Mouse (Mus musculus): ENCODE measurements around the gene Tmem131. TPM values are rescaled to one million over a fixed set of nuclear protein-coding genes. Genes with fewer than 3 reads are reported as not detected.

The Tmem131 gene
- polyA plus RNA-seq, 1 experiment from 2014 or later, result 11.1 TPM

Other genes with a start within 250 kb of the Tmem131 start
- not detected in 2 replicates for gene 4933424G06Rik, start 233.5 kb downstream of the Tmem131 start, polyA plus RNA-seq (2015; fragmentation: Nextera tagmentation; extraction: Ambion mirVana)
- 90.0 and 93.1 TPM in 2 replicates for gene Actr1b, start 229.2 kb downstream of the Tmem131 start, polyA plus RNA-seq (2015; fragmentation: Nextera tagmentation; extraction: Ambion mirVana)
- gene Zap70, start 181.9 kb downstream of the Tmem131 start, polyA plus RNA-seq (2015; fragmentation: Nextera tagmentation; extraction: Ambion mirVana), result 1.5 and 1.9 TPM in 2 replicates
- gene Vwa3b, start 82.9 kb upstream of the Tmem131 start, polyA plus RNA-seq (2015; fragmentation: Nextera tagmentation; extraction: Ambion mirVana), result 1.1 and 1.3 TPM in 2 replicates